Mouse (Mus musculus) WW6 (cell line): ENCODE data around the gene Iqce.
A peak's percentile ranks its signal among the peaks of the same experiment; 100 is the strongest.

Source experiments
- DNase-seq: peaks from one replicate; pipeline ENCODE4 v3.0.0-alpha.2; 2013; ENCODE audit warnings: low read depth, low spot score

Iqce gene

GRCm38 (mm10) chr5:140702103-140702513, at the start of gene Iqce:
Gene Iqce, minus strand, starts transcription at chr5:140702378.
- DNase-seq = peak; percentile 84

GRCm38 (mm10) chr5:140750925-140751324, 48.7 kb upstream of the Iqce start:
- no peak for DNase-seq

DNA sequence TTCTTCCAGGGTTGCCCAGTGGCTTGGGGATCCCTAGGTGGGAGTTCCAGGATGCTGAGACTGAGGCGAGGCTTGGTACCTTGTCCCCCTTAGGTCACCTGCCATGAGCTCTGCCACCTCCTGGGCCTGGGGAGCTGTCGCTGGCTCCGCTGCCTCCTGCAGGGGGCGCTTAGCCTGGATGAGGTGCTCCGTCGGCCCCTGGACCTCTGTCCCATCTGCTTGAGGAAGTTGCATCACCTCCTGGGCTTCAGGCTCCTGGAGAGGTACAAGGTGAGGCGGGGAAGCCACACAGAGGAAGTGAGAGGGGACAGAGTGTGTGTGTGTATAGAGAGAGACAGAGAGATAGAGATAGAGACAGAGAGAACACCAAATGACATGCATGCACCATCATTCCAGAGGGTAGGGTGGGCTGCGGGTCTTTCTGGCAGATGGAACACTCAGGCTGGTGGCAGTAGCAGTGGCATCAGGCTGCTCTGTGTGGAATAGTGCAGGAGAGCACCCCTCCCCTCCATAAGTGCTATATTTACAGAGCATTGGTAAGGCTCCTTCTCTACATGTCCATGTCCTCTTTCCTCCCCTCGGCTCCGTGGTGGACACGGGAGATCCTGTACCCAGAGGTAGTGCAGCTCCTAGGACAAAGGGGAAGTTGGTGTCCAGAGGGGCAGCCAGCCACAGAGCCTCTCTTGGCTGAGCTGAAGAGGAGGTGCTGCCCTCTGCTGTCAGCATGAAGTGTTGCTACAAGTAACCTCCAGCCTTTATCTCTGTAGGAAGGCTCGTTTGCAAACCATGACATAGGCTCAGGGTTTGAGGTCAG, 47.1 kb upstream of the Iqce start:
- no peak for DNase-seq

DNA sequence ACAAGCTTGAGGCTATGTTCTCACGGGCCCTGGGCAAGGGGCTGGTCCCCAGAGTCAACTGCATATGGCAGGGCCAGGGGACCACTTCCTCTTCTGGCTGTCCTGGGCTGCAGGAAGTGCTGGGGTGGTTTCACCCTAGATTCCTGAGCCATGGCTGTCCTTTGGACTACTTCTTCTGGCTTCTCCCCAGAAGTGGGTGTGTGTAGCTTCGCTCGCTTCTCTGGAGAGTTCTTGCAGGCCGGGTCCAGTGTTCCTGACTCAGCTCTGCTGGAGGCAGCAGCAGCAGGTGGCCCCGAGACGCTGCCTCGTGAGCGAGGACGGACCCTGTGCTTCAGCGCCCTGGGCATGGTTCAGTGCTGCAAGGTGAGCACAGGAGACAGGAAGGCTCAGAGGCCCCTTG, 46.2 kb upstream of the Iqce start:
- DNase-seq = no peak

GRCm38 (mm10) chr5:140743706-140744131, 41.5 kb upstream of the Iqce start:
- no peak for DNase-seq

GRCm38 (mm10) chr5:140741877-140742276, 39.7 kb upstream of the Iqce start:
- DNase-seq = no peak

DNA sequence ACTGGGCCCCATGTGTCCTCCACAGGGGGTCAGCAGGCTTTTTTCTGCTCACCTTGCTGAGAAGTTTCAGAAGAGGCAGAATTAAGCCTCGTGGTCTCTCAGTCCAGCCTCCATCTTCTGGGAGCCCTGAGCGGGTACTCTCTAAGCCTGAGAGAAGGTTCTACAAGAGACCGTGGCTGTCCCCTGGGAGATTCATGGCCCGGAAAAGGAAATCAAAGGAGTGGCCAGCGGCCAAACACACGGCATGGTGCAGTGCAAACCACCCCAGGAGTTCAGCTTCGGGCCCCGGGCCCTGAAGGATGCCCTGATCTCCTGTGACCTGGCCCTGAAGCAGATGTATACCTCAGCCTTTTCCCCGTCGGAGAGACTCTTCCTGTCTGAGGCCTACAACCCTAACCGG, 38.9 kb upstream of the Iqce start:
- no peak for DNase-seq

DNA sequence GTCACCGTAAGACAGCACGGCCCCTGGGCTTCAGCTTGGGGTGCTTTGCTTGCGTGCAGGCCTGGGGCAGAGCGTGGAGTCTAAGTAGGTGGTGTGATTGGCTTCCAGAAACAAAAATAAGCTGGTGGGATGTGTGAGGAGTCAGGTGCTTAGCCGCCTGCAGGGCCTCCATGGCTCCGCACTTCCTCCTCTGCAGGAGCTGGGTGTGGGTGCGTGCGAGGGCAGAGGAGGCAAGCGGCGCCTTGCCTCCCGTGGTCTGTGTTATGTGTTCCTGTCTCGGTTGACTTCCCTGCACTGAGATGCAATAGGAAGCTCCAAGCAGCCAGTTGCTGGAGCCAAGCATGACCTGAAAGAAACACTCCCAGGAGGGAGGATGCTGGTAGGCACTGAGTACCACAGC, 37.6 kb upstream of the Iqce start:
- no peak for DNase-seq

GRCm38 (mm10) chr5:140736166-140736565, 34.0 kb upstream of the Iqce start:
- DNase-seq = no peak

DNA sequence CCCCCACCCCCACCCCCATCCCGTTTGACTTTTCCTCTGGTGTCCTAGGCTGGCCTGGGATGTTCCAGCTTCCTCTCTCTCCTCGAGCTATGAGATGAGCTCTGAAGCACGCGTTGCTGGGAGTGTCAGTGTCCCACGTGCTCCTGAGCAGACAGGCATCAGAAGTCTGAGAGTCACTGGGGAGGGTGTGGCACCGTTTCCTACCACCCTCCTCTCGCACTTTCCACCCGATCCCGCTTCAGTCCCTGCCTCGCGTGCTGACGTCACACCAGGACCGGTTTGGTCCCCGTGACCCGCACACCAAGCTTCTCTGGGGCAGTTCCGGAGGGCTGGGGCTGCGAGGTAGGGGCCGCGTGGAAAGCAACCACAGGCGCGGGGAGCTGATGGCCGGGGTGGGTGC, 33.1 kb upstream of the Iqce start:
- no peak for DNase-seq

DNA sequence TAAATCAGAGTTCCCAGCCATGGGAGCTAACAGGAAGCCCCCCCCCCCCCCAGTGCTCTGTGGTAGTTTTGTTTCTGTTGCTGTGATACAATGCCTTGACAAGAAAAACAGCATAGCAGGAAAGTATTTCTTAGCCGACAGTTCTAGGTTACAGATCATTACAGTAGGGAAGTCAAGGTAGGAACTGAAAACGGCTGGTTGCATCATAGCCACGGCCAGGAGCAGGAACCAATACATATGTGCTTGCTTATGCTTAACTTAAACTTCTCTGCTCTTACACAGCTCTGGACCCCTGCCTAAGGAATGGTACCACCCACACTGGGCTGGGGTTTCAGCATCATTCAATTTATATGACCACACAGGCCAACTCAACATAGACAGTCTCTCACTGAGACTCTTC, 31.2 kb upstream of the Iqce start:
- DNase-seq = no peak

GRCm38 (mm10) chr5:140732195-140732594, 30.0 kb upstream of the Iqce start:
- no peak for DNase-seq

GRCm38 (mm10) chr5:140731040-140731797, 29.0 kb upstream of the Iqce start:
- no peak for DNase-seq

- DNase-seq = no peak
Measured at GRCm38 (mm10) chr5:140726946-140727740, 25.0 kb upstream of the Iqce start.

DNA sequence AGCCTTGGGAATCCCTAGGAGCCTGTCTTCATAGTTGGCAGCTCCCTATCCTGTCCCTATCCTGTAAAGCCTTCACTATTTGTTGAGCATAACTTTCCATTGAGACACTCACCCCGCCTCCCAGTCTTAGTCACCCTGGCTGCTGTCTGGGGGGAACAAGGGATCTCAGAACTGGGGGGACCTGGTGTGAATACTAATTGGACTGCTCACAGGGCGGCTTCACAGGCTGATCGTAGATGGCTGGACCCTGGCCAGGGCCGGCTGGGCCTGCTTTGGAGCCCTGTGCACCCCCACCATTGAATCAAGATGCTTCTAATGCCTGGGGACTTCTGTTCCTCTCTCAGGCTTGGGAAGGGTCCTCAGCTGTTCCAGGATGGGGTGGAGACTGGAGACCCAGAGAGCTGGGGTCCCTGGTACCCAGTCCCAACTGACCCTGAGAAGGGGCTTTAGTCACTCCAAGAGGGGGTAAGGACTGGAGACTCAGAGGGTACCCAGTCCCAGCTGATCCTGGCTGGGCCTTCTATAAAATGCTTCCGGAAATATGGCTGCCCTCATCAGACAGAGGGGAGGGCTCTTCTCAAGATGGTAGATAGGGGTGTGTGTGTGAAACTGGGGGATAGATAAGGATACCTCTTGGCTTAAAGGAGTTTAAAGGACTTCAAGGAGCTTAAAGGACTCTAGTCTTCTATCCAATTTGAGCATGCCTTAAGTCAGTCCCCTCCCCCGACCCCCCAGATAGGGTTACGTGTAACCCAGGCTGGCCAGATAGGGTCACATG, 24.1 kb upstream of the Iqce start:
- DNase-seq = no peak

DNA sequence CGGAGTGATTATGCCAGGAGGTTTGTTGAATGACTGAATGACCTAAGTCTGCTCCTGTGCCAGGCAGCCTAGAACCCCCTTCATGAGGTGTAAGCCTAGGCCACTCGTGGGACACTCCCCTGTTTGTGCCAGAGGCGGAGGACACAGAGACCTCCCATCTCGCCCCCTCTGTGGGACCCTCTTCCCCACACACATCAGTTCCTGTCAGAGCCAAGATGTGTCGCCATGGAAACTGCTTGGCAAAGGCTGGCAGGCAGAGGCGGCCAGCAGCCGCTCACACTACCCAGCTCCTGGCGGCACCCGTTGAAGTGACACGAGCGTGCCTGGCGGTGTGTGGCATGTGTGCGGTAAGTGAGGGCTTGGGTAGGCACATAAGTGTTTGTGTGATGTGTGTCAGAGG, 21.6 kb upstream of the Iqce start, which contains the start of gene Amz1:
Amz1 (plus strand) TSS at position 306 of the 400 bp plus-strand sequence.
- no peak for DNase-seq

DNA sequence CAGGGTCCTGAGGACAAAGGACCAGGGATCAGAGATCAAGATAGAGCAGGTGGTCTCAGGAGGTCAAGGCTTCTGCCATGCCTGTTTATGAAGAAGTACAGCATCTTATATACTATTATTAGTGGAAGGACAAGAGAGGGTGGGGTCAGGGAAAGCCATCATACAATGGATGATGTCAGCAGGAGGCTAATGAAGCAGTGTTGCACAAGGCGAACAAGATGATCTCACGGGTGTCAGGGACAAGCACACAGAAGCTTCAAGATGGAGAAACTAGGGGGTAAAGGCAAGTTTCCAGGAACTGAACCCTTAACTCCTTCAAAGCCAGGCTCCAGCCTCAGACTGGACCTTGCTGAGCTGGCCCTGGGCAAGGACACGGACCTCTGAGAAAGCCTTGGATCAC, 19.9 kb upstream of the Iqce start:
- no peak for DNase-seq

DNA sequence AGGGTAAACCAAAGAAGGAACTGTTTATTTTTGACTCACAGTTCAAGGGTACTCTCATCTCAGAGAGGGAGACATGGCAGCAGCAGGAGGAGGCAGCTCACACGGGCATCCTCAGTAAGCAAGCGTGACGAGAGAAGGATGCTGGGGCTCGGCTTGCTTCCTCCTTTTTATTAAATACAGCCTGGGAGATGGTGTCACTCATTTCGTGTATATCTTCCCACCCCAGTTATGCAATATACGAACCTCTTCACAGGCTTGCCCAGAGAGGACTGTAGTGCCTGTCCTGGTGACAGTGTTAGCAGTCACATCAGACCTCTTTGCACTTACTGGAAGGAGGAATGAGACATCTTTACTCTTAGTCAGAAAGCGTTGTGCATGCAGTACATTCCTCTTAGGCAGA, 18.6 kb upstream of the Iqce start:
- DNase-seq = no peak

GRCm38 (mm10) chr5:140711040-140711439, 8.9 kb upstream of the Iqce start:
- DNase-seq = no peak

DNA sequence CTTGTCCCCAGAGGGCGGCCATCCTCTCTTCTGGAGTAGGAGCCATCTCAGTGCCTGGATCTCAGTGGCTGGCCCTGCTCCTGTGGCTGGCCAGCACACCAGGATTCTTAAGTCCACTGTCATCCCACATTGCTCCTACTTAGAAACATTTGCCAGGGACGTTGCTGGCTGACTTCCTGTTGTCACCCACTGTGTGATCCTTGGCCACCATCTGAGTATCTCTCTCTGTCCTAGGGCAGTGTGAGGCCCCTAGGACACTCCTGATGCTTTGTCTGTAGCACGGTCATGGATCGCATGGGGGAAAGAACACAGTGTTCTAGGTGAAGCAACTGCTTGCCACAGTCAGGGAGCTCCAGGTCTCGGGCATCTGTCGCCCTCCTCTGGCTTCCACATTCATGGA, 8.1 kb upstream of the Iqce start:
- DNase-seq = no peak

DNA sequence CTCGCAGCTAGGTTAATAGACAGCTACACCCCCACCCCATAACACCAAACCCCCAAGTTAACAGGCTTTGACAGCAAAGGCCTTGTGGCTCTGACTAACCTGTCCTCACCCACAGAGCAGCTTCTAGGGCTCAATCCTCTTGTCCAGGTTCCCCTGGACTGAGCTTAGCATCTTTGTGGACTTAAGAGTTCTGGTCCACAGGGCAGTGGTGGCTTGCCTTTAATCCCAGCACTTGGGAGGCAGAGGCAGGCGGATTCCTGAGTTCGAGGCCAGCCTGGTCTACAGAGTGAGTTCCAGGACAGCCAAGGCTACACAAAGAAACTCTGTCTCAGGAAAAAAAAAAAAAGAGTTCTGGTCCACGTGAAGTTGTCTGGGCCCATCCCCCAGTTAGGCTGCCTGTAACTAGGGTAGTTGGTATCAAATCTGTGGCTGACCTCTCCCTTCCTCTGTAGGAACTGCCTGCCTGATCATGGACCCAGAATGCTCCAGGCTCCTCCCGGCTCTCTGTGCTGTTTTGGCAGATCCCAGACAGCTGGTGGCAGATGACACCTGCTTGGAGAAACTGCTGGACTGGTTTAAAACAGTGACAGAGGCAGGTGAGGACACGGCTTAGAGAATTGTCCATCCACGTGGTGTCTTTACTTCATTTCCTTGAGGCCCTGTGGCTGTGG, 3.5 kb upstream of the Iqce start:
- no peak for DNase-seq
